Mouse (Mus musculus) intestine, postnatal 0 days (tissue): ENCODE measurements around the gene Gm10392. TPM values are rescaled to one million over a fixed set of nuclear protein-coding genes. Genes with fewer than 3 reads are reported as not detected.

Experiments
- ATAC-seq: fragments of 200-750 bp; cut with Nextera tagmentation; 2 replicates; pipeline ENCODE4 v1.8.0; 2017; ENCODE audit warnings: mild to moderate bottlenecking, moderate TSS enrichment, moderate library complexity
- H3K27ac ChIP-seq: fragments of 300-500 bp; sonication (generic); 2 replicates; pipeline ENCODE4 v1.5.1; 2014; ENCODE audit warnings: mild to moderate bottlenecking, low read depth, low read length, moderate library complexity
- H3K27me3 ChIP-seq: fragments of 300-500 bp; sonication (generic); replicated peaks from 2 replicates; pipeline ENCODE4 v1.6.1; 2014; ENCODE audit warnings: low read length, mixed read lengths; ENCODE audit not compliant: control insufficient read depth, insufficient read depth
- H3K36me3 ChIP-seq: fragments of 300-500 bp; sonication (generic); 2 replicates; pipeline ENCODE4 v1.6.1; 2014; ENCODE audit warnings: mild to moderate bottlenecking, moderate library complexity; ENCODE audit not compliant: control insufficient read depth, insufficient read depth
- H3K4me1 ChIP-seq: fragments of 300-500 bp; sonication (generic); replicated peaks from 2 replicates; pipeline ENCODE4 v1.6.1; 2014; ENCODE audit warnings: antibody characterized with exemption, low read length, mixed read lengths; ENCODE audit not compliant: control insufficient read depth, insufficient read depth
- H3K4me2 ChIP-seq: fragments of 300-500 bp; sonication (generic); replicated peaks from 2 replicates; pipeline ENCODE4 v1.6.1; 2014; ENCODE audit warnings: low read depth, mild to moderate bottlenecking, moderate library complexity
- H3K4me3 ChIP-seq: fragments of 300-500 bp; sonication (generic); 2 replicates; pipeline ENCODE4 v1.5.1; 2014; ENCODE audit warnings: low read depth, low read length
- H3K9ac ChIP-seq: fragments of 300-500 bp; sonication (generic); 2 replicates; pipeline ENCODE4 v1.6.1; 2014; ENCODE audit warnings: mild to moderate bottlenecking, low read depth, low read length
- H3K9me3 ChIP-seq: fragments of 300-500 bp; sonication (generic); 2 replicates; pipeline ENCODE4 v1.6.1; 2016; ENCODE audit warnings: mixed run types; ENCODE audit not compliant: control insufficient read depth
- CTCF ChIP-seq: sonication (generic); IDR thresholded peaks from 2 replicates; pipeline ENCODE4 v1.5.1; 2016; ENCODE audit warnings: low read depth, mild to moderate bottlenecking, control low read depth, antibody characterized with exemption, moderate library complexity
- WGBS: fragments of 180-500 bp; shearing (Covaris S2); extraction: QIAGEN DNeasy Blood & Tissue Kit; methylation state at CpG from one replicate; pipeline ENCODE4 v1.1.7; 2014; 5-methylcytosine and 5-hydroxymethylcytosine counted together
- polyA plus RNA-seq: library from polyadenylated mRNA; unstranded; fragments of >200 nt; fragmentation: Nextera tagmentation; extraction: Ambion mirVana; gene quantifications from 2 replicates; pipeline ENCODE4 v1.2.1, GENCODE M21; 2015

The Gm10392 gene
- polyA plus RNA-seq, 1 experiment from 2014 or later: not detected

- H3K4me1 ChIP-seq: peaks cover 16% of the 10 kb centered on the region
- TF ChIP-seq CTCF: no peak
- H3K27me3 ChIP-seq: no peaks in the 10 kb centered on the region
- no peaks in the 10 kb centered on the region for H3K9me3 ChIP-seq
- no peak overlapping the region for H3K9ac ChIP-seq
- H3K4me2 ChIP-seq: no peak overlapping the region
- H3K27ac ChIP-seq: peak overlapping the region; percentile 94; the same call in 1 of the 2 replicates
- ATAC-seq: no peak
- 69% methylated on average over 3 of the region's 3 CpGs for WGBS
- peaks cover 71% of the 10 kb centered on the region for H3K36me3 ChIP-seq
- no peak overlapping the region for H3K4me3 ChIP-seq
These were observed 15.5 kb downstream of the Gm10392 start for GRCm38 (mm10) chr11:77503511-77503910.

- H3K4me1 ChIP-seq: peaks cover 23% of the 10 kb centered on the region
- H3K27ac ChIP-seq: no peak overlapping the region
- no peak overlapping the region for H3K4me3 ChIP-seq
- ATAC-seq: no peak
- H3K27me3 ChIP-seq: no peaks in the 10 kb centered on the region
- no peaks in the 10 kb centered on the region for H3K9me3 ChIP-seq
- no peak overlapping the region for H3K9ac ChIP-seq
- peaks cover 74% of the 10 kb centered on the region for H3K36me3 ChIP-seq
- WGBS: 84% methylated on average over 6 of the region's 6 CpGs
- no peak for TF ChIP-seq CTCF
- H3K4me2 ChIP-seq: no peak overlapping the region
These were observed 16.5 kb downstream of the Gm10392 start for GRCm38 (mm10) chr11:77502481-77502880.

- Histone ChIP-seq H3K27ac (no peak overlapping the region), H3K27me3 (no peaks in the 10 kb centered on the region), H3K4me3 (no peak overlapping the region), H3K4me1 (peaks cover 21% of the 10 kb centered on the region), H3K9me3 (no peaks in the 10 kb centered on the region), H3K4me2 (no peak overlapping the region), H3K9ac (no peak overlapping the region), H3K36me3 (peaks cover 74% of the 10 kb centered on the region)
- no peak for ATAC-seq
- no peak for TF ChIP-seq CTCF
- WGBS: 77% methylated on average over 4 of the region's 4 CpGs
These were observed 17.0 kb downstream of the Gm10392 start for GRCm38 (mm10) chr11:77501971-77502370.

- WGBS: 22% methylated on average over 5 of the region's 5 CpGs
- Histone ChIP-seq H3K4me3 (no peak overlapping the region), H3K4me2 (no peak overlapping the region), H3K27ac (0 out of 2 replicates have a peak overlapping the region, but pooled peaks have one; percentile 28), H3K9me3 (no peaks in the 10 kb centered on the region), H3K36me3 (peaks cover 73% of the 10 kb centered on the region), H3K27me3 (no peaks in the 10 kb centered on the region), H3K9ac (0 out of 2 replicates have a peak overlapping the region, but pooled peaks have one; percentile 3), H3K4me1 (peaks cover 18% of the 10 kb centered on the region)
- peak; percentile 92 for TF ChIP-seq CTCF
- ATAC-seq: no peak
These were observed 17.6 kb downstream of the Gm10392 start for GRCm38 (mm10) chr11:77501392-77501791.

GRCm38 (mm10) chr11:77500361-77501325, 18.4 kb downstream of the Gm10392 start:
- TF ChIP-seq CTCF: no peak
- Histone ChIP-seq H3K36me3 (peaks cover 66% of the 10 kb centered on the region), H3K4me3 (no peak overlapping the region), H3K4me2 (no peak overlapping the region), H3K9ac (0 out of 2 replicates have a peak overlapping the region, but pooled peaks have one; percentile 3), H3K27ac (0 out of 2 replicates have a peak overlapping the region, but pooled peaks have one; percentile 28), H3K27me3 (no peaks in the 10 kb centered on the region), H3K9me3 (no peaks in the 10 kb centered on the region), H3K4me1 (peaks cover 16% of the 10 kb centered on the region)
- 68% methylated on average over 17 of the region's 17 CpGs for WGBS
- ATAC-seq: no peak

- Histone ChIP-seq H3K4me2 (no peak overlapping the region), H3K27me3 (no peaks in the 10 kb centered on the region), H3K4me1 (peaks cover 18% of the 10 kb centered on the region), H3K36me3 (peaks cover 53% of the 10 kb centered on the region), H3K9ac (no peak overlapping the region), H3K27ac (peak overlapping the region; percentile 15; the same call in 1 of the 2 replicates), H3K4me3 (no peak overlapping the region), H3K9me3 (no peaks in the 10 kb centered on the region)
- WGBS: 88% methylated on average over 7 of the region's 7 CpGs
- TF ChIP-seq CTCF: no peak
- ATAC-seq: no peak
These were observed 19.6 kb downstream of the Gm10392 start for GRCm38 (mm10) chr11:77499354-77499753.
